Mouse (Mus musculus) heart, postnatal 0 days (tissue): ENCODE measurements around the gene Gnat3.

Experiments
- CTCF ChIP-seq: IDR thresholded peaks from 2 replicates; pipeline ENCODE4 v1.5.1; 2016; ENCODE audit warnings: antibody characterized with exemption, control low read depth, low read depth
- EP300 ChIP-seq: IDR thresholded peaks from 2 replicates; pipeline ENCODE4 v1.6.1; 2016; ENCODE audit warnings: antibody characterized with exemption, low read depth

DNA sequence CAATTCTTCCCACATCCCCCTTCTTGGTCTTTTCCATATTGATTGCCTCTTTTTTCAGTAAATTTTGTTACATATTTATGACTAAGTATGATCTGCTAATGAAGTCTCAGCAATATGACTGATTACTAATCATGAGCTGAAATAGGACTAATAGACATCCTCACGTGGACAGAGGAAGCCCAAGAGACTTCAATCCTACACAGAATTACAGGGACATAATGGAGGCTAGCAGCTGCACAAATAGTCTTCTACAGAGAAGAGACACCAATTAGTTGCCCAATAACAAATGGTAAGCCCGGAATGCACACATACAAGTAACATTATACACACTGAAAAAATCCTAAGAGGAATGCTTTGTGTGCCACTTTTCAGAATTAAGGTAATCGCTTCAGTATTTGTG lies 24.3 kb downstream of the Gnat3 start:
- no peak for TF ChIP-seq CTCF
- TF ChIP-seq EP300, result no peak
